Mouse (Mus musculus) spleen, adult 2 months (tissue): ENCODE measurements around the gene Ffar2. TPM values are rescaled to one million over a fixed set of nuclear protein-coding genes. Genes with fewer than 3 reads are reported as not detected.

Experiments used
- DNase-seq, 2 experiments: peaks; one replicate each; pipeline versions ENCODE4 v3.0.0 to v3.0.0-alpha.2; 2012 to 2021; ENCODE audit warnings: low spot score in 2 of 2, low read depth in 1 of 2
- H3K27ac ChIP-seq: fragments of 200-500 bp; 2 replicates; pipeline ENCODE4 v1.5.1; 2012; ENCODE audit warnings: low read length, inconsistent platforms; ENCODE audit not compliant: insufficient read depth
- H3K27me3 ChIP-seq: fragments of 200-500 bp; 2 replicates; pipeline ENCODE4 v1.6.1; 2012; ENCODE audit warnings: mild to moderate bottlenecking, moderate library complexity, low read length, inconsistent platforms; ENCODE audit not compliant: control insufficient read depth, insufficient read depth
- H3K36me3 ChIP-seq: fragments of 200-500 bp; 2 replicates; pipeline ENCODE4 v1.6.1; 2012; ENCODE audit warnings: mild to moderate bottlenecking, low read length, inconsistent platforms; ENCODE audit not compliant: control insufficient read depth, insufficient read depth
- H3K4me1 ChIP-seq: fragments of 200-500 bp; 2 replicates; pipeline ENCODE4 v1.6.1; 2011; ENCODE audit warnings: inconsistent platforms; ENCODE audit not compliant: control insufficient read depth, insufficient read depth, insufficient read length
- H3K4me3 ChIP-seq: fragments of 200-500 bp; 2 replicates; pipeline ENCODE4 v1.5.1; 2011; ENCODE audit warnings: mild to moderate bottlenecking, inconsistent platforms; ENCODE audit not compliant: insufficient read depth, insufficient read length; ENCODE audit errors: extremely low read depth
- CTCF ChIP-seq: fragments of 200-500 bp; IDR thresholded peaks from 2 replicates; pipeline ENCODE4 v1.5.1; 2011; ENCODE audit warnings: mild to moderate bottlenecking, inconsistent platforms; ENCODE audit not compliant: insufficient read depth, insufficient read length, insufficient replicate concordance; ENCODE audit errors: extremely low read depth
- POLR2A ChIP-seq: fragments of 200-500 bp; IDR thresholded peaks from 2 replicates; pipeline ENCODE4 v1.6.1; 2011; ENCODE audit warnings: low read depth, low read length, inconsistent platforms
- WGBS: fragments of 180-500 bp; shearing (Covaris S2); methylation state at CpG from one replicate; pipeline ENCODE4 v1.1.7; 2018; 5-methylcytosine and 5-hydroxymethylcytosine counted together
- polyA plus RNA-seq: library from polyadenylated mRNA; depleted of rRNA; stranded (reverse); fragments of >200 nt; gene quantifications from 2 replicates; pipeline ENCODE4 v1.2.3, GENCODE M21; 2012

The Ffar2 gene
- polyA plus RNA-seq, 1 experiment = 19.2 TPM

- H3K36me3 ChIP-seq = no peaks in the 10 kb centered on the region
- no peak overlapping the region for H3K4me3 ChIP-seq
- no peaks in the 10 kb centered on the region for H3K27me3 ChIP-seq
- 78% methylated on average over 6 of the region's 6 CpGs for WGBS
- H3K4me1 ChIP-seq = peaks cover 5% of the 10 kb centered on the region; the same call in 1 of the 2 replicates
- H3K27ac ChIP-seq = no peak overlapping the region
- no peak for DNase-seq
- TF ChIP-seq POLR2A (no peak), CTCF (peak; percentile 35; the same call in 1 of the 2 replicates)
Measured at GRCm38 (mm10) chr7:30810319-30810718, 13.3 kb downstream of the Ffar2 start.

DNA sequence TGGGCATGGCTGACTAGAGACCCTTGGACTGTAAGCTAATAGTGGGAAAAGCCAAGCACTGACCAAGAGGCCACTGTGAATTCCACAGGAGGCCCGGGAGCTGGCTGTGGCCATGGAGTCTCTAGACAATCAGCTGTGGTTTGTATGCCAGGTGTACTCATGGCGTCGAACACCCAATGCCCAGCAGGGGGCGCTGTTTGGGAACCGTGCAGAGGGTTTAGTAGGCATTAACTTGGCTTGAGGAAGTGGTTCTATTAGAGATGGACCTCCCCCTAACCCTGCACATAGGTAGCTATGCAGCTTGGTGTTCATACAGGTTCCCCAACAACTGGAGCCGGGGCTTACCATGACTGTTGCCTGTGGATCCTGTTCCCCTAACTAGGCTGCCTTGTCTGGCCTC lies 17.7 kb downstream of the Ffar2 start:
- DNase-seq = peak; percentile 55 to 77

GRCm38 (mm10) chr7:30804026-30804715 lies 19.4 kb downstream of the Ffar2 start:
- Histone ChIP-seq H3K4me3 (no peak overlapping the region), H3K4me1 (no peaks in the 10 kb centered on the region), H3K27ac (no peak overlapping the region), H3K27me3 (no peaks in the 10 kb centered on the region), H3K36me3 (no peaks in the 10 kb centered on the region)
- WGBS = 85% methylated on average over 9 of the region's 9 CpGs
- no peak for DNase-seq
- no peak for TF ChIP-seq CTCF
- TF ChIP-seq POLR2A = no peak

More for the DNA sequence above, 17.7 kb downstream of the Ffar2 start:
- 40% methylated on average over 6 of the region's 6 CpGs for WGBS
- Histone ChIP-seq H3K36me3 (no peaks in the 10 kb centered on the region), H3K4me1 (no peaks in the 10 kb centered on the region), H3K27ac (no peak overlapping the region), H3K4me3 (no peak overlapping the region), H3K27me3 (no peaks in the 10 kb centered on the region)
- TF ChIP-seq POLR2A (no peak), CTCF (peak; percentile 71; the same call in 1 of the 2 replicates)

GRCm38 (mm10) chr7:30803256-30803655 lies 20.3 kb downstream of the Ffar2 start:
- 98% methylated on average over 3 of the region's 3 CpGs for WGBS
- TF ChIP-seq CTCF = no peak
- TF ChIP-seq POLR2A = no peak
- no peak for DNase-seq
- Histone ChIP-seq H3K27ac (no peak overlapping the region), H3K27me3 (no peaks in the 10 kb centered on the region), H3K4me1 (no peaks in the 10 kb centered on the region), H3K36me3 (no peaks in the 10 kb centered on the region), H3K4me3 (no peak overlapping the region)

GRCm38 (mm10) chr7:30800653-30801052 lies 22.9 kb downstream of the Ffar2 start:
- H3K36me3 ChIP-seq = no peaks in the 10 kb centered on the region
- no peak overlapping the region for H3K27ac ChIP-seq
- no peak for DNase-seq
- H3K4me3 ChIP-seq = no peak overlapping the region
- TF ChIP-seq CTCF (no peak), POLR2A (no peak)
- H3K27me3 ChIP-seq = no peaks in the 10 kb centered on the region
- no peaks in the 10 kb centered on the region for H3K4me1 ChIP-seq

DNA sequence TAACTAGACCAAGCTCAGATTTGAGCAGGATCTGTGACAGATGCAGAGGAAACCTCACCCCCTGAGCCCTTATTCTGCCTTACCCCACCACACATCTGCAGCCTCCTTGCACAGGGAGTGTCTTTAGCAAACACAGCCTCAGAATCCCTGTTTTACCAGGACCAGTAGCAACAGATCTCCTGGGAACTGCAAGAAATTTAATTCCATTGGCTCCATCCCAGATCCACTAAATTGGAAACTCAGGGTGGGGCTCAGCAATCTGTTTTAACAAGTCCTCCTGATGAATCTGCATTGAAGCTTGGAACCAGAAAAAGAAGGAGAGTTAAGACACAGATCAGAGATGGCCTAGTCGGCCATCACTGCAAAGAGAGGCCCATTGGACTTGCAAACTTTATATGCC lies 26.8 kb downstream of the Ffar2 start:
- Histone ChIP-seq H3K4me1 (no peaks in the 10 kb centered on the region), H3K36me3 (no peaks in the 10 kb centered on the region), H3K4me3 (no peak overlapping the region), H3K27me3 (no peaks in the 10 kb centered on the region), H3K27ac (no peak overlapping the region)
- no peak for DNase-seq
- TF ChIP-seq CTCF (no peak), POLR2A (no peak)
- WGBS = 94% methylated on average over 1 of the region's 1 CpGs

- Histone ChIP-seq H3K4me1 (no peaks in the 10 kb centered on the region), H3K36me3 (no peaks in the 10 kb centered on the region), H3K27ac (no peak overlapping the region), H3K27me3 (no peaks in the 10 kb centered on the region), H3K4me3 (no peak overlapping the region)
- TF ChIP-seq CTCF (no peak), POLR2A (no peak)
- DNase-seq = no peak
Measured at GRCm38 (mm10) chr7:30794921-30795320, 28.7 kb downstream of the Ffar2 start.
